Mouse (Mus musculus) lung, embryonic 15.5 days (tissue): ENCODE results near the gene Gm7029. TPM values are rescaled to one million over a fixed set of nuclear protein-coding genes. Genes with fewer than 3 reads are reported as not detected.
A peak's percentile ranks its signal among the peaks of the same experiment; 100 is the strongest.

Source experiments
- ATAC-seq: fragments of 200-750 bp; cut with Nextera tagmentation; 2 replicates; pipeline ENCODE4 v1.8.0; 2017; ENCODE audit warnings: moderate number of reproducible peaks, borderline replicate concordance; ENCODE audit not compliant: low FRiP score, low TSS enrichment; ENCODE audit errors: extremely low read depth
- H3K27ac ChIP-seq: fragments of 300-500 bp; sonication (generic); 2 replicates; pipeline ENCODE4 v1.5.1; 2015; ENCODE audit warnings: moderate library complexity, mild to moderate bottlenecking, inconsistent platforms
- H3K27me3 ChIP-seq: fragments of 300-500 bp; sonication (generic); 2 replicates; pipeline ENCODE4 v1.6.1; 2015; ENCODE audit warnings: inconsistent platforms
- H3K36me3 ChIP-seq: fragments of 300-500 bp; sonication (generic); 2 replicates; pipeline ENCODE4 v1.6.1; 2015; ENCODE audit warnings: inconsistent platforms
- H3K4me1 ChIP-seq: fragments of 300-500 bp; sonication (generic); 2 replicates; pipeline ENCODE4 v1.6.1; 2015; ENCODE audit warnings: inconsistent platforms
- H3K4me2 ChIP-seq: fragments of 300-500 bp; sonication (generic); 2 replicates; pipeline ENCODE4 v1.6.1; 2015; ENCODE audit warnings: inconsistent platforms, mild to moderate bottlenecking, moderate library complexity
- H3K4me3 ChIP-seq: fragments of 300-500 bp; sonication (generic); 2 replicates; pipeline ENCODE4 v1.5.1; 2015; ENCODE audit warnings: mild to moderate bottlenecking, inconsistent platforms
- H3K9ac ChIP-seq: fragments of 300-500 bp; sonication (generic); 2 replicates; pipeline ENCODE4 v1.6.1; 2015; ENCODE audit warnings: inconsistent platforms
- H3K9me3 ChIP-seq: fragments of 300-500 bp; sonication (generic); 2 replicates; pipeline ENCODE4 v1.6.1; 2016; ENCODE audit warnings: inconsistent platforms
- whole genome bisulfite sequencing: fragments of 180-500 bp; shearing (Covaris S2); methylation state at CpG from one replicate; pipeline ENCODE4 v1.1.7; 2015; 5-methylcytosine and 5-hydroxymethylcytosine counted together
- microRNA-seq: library from miRNA; unstranded; fragments of <30 nt; microRNA quantifications from one replicate; pipeline ENCODE4, GENCODE M21; 2016
- polyA plus RNA-seq: library from polyadenylated mRNA; unstranded; fragments of >200 nt; fragmentation: Nextera tagmentation; extraction: Ambion mirVana; gene quantifications from 2 replicates; pipeline ENCODE4 v1.2.1, GENCODE M21; 2015

The Gm7029 gene
- polyA plus RNA-seq, 1 experiment from 2014 or later, result not detected

DNA sequence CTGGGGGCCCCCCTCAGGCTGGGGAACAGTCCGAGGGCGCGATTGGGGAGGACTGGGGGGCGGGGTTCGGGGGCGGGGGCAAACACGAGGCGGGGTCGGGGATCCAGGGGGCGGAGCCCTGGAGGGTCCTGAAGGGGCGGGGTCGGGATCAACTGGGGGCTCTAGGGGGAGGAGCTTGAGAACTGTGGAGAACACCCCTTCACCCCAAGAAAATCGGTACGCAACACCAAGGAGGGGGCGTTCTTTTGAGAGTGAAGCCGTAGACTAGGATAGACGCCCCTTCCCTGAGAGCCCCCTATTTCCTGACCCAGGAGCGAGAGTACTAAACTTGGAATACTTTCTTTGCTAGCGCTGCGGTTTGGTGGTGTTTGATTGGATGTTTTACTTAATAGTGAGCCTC lies 42.7 kb downstream of the Gm7029 start:
- ATAC-seq, result peak; percentile 4; the same call in 1 of the 2 replicates
- H3K4me1 ChIP-seq, result peaks cover 54% of the 10 kb centered on the region
- H3K9ac ChIP-seq, result peak overlapping the region; percentile 57
- H3K4me2 ChIP-seq, result peak overlapping the region; percentile 73
- no peaks in the 10 kb centered on the region for H3K9me3 ChIP-seq
- H3K36me3 ChIP-seq, result peaks cover 43% of the 10 kb centered on the region
- 1% methylated on average over 11 of the region's 20 CpGs for WGBS
- no peaks in the 10 kb centered on the region for H3K27me3 ChIP-seq
- peak overlapping the region; percentile 58 for H3K4me3 ChIP-seq
- peak overlapping the region; percentile 87 for H3K27ac ChIP-seq

- no peak overlapping the region for H3K27ac ChIP-seq
- H3K4me3 ChIP-seq, result peak overlapping the region; percentile 58
- H3K27me3 ChIP-seq, result no peaks in the 10 kb centered on the region
- no peaks in the 10 kb centered on the region for H3K9me3 ChIP-seq
- no peak for ATAC-seq
- H3K4me1 ChIP-seq, result peaks cover 50% of the 10 kb centered on the region
- peak overlapping the region; percentile 57 for H3K9ac ChIP-seq
- WGBS, result 66% methylated on average over 31 of the region's 31 CpGs
- peak overlapping the region; percentile 73 for H3K4me2 ChIP-seq
- peaks cover 36% of the 10 kb centered on the region for H3K36me3 ChIP-seq
Measured at GRCm38 (mm10) chr17:33916847-33917655, 43.4 kb downstream of the Gm7029 start.

GRCm38 (mm10) chr17:33917656-33918292 lies 44.1 kb downstream of the Gm7029 start:
- H3K36me3 ChIP-seq, result peaks cover 30% of the 10 kb centered on the region
- no peak overlapping the region for H3K27ac ChIP-seq
- no peaks in the 10 kb centered on the region for H3K9me3 ChIP-seq
- WGBS, result 80% methylated on average over 18 of the region's 18 CpGs
- ATAC-seq, result no peak
- H3K4me3 ChIP-seq, result no peak overlapping the region; the same call in 1 of the 2 replicates
- no peak overlapping the region for H3K9ac ChIP-seq
- H3K4me1 ChIP-seq, result peaks cover 50% of the 10 kb centered on the region
- no peaks in the 10 kb centered on the region for H3K27me3 ChIP-seq
- H3K4me2 ChIP-seq, result no peak overlapping the region

DNA sequence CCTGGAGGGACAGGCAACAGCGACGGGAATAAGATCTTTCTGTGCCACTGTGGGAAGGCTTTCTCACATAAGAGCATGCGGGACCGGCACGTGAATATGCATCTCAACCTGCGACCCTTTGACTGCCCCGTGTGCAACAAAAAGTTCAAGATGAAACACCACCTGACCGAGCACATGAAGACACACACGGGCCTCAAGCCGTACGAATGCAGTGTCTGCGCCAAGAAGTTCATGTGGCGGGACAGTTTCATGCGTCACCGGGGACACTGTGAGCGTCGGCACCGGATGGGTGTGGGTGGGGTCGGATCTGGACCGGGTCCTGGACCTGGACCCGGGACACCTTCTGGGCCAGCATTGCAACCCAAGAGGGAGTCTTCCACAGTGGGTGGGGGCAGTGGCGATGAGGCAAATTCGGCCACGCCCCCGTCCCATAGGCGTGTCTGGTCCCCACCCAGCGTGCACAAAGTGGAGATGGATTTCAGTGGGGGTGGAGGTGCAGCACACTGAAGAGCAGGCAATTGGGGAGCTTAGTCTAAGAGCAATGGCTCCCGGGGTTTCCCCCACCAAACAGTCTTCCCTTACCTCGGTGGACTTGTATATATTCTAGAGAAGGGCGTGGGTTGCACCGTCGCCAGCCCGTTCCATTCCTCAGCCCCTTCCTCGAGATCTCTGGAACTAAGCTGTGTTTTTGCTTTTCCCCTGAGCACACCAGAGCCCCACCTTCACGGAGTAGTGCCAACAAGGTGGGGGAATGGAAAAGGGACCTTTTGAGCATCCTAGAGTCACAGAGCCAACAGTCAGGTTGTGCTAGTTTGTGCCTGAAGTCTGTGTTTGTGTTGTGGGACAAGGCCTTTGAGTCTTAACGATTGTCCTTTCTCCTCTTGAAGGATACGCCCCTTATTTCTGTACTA lies 44.9 kb downstream of the Gm7029 start:
- Histone ChIP-seq H3K27ac (peak overlapping the region; percentile 84), H3K36me3 (peaks cover 24% of the 10 kb centered on the region), H3K9ac (peak overlapping the region; percentile 75), H3K4me1 (peaks cover 49% of the 10 kb centered on the region), H3K4me2 (peak overlapping the region; percentile 97), H3K9me3 (no peaks in the 10 kb centered on the region), H3K4me3 (peak overlapping the region; percentile 71), H3K27me3 (no peaks in the 10 kb centered on the region)
- 52% methylated on average over 37 of the region's 37 CpGs for WGBS
- no peak for ATAC-seq

- H3K9me3 ChIP-seq, result no peaks in the 10 kb centered on the region
- peak overlapping the region; percentile 97 for H3K4me2 ChIP-seq
- peaks cover 13% of the 10 kb centered on the region; the same call in 1 of the 2 replicates for H3K36me3 ChIP-seq
- peak overlapping the region; percentile 75 for H3K9ac ChIP-seq
- H3K4me3 ChIP-seq, result peak overlapping the region; percentile 71
- ATAC-seq, result peak; percentile 14
- H3K27me3 ChIP-seq, result no peaks in the 10 kb centered on the region
- peaks cover 44% of the 10 kb centered on the region for H3K4me1 ChIP-seq
- under 1% methylated on average over 51 of the region's 52 CpGs for WGBS
- peak overlapping the region; percentile 84 for H3K27ac ChIP-seq
Measured at GRCm38 (mm10) chr17:33919351-33920281, 46.0 kb downstream of the Gm7029 start.

DNA sequence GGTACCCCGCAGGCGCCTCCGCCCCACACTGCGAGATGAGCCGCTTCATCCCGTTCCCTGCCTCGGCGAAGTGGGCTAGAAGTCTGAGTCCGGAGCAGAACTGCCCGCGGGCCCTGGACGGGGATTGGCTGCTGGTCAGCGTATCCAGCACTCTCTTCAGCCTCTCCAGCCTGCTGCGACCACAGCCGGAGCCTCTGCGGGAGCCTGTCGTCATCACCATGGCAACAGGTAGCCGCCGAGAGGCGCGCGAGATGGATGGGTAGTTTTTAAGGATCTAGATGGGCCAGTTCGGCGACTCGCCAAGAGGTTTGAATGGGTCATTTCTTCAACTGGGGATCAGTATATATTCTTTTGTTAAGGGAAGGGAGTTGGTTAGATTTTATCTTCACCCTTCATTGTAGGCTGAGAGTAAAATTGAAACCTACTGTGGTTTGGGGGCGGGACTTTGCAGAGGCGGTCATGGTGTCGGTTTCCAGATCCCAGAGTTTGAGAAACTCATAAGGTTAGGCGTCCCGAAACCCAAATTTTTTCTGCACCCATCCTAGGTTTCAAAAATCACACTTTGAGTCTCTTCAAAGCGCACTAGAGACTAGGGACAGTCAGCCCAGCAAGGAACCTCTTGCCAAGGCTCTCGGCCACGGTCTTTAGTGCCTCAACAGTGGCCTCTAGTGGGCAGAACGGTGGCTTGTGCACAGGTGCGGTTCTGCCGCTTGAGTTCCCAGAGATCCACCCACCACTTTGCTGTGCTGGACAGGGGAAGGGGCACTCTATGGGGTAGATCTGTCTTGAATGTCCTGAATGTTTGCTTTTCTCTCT lies 46.9 kb downstream of the Gm7029 start:
- peaks cover 36% of the 10 kb centered on the region for H3K4me1 ChIP-seq
- peak overlapping the region; percentile 71 for H3K4me3 ChIP-seq
- WGBS, result under 1% methylated on average over 36 of the region's 36 CpGs
- peak overlapping the region; percentile 97 for H3K4me2 ChIP-seq
- H3K27me3 ChIP-seq, result no peaks in the 10 kb centered on the region
- H3K36me3 ChIP-seq, result peaks cover 13% of the 10 kb centered on the region
- peak overlapping the region; percentile 75 for H3K9ac ChIP-seq
- ATAC-seq, result peak; percentile 27; the same call in 1 of the 2 replicates
- no peaks in the 10 kb centered on the region for H3K9me3 ChIP-seq
- peak overlapping the region; percentile 84 for H3K27ac ChIP-seq

DNA sequence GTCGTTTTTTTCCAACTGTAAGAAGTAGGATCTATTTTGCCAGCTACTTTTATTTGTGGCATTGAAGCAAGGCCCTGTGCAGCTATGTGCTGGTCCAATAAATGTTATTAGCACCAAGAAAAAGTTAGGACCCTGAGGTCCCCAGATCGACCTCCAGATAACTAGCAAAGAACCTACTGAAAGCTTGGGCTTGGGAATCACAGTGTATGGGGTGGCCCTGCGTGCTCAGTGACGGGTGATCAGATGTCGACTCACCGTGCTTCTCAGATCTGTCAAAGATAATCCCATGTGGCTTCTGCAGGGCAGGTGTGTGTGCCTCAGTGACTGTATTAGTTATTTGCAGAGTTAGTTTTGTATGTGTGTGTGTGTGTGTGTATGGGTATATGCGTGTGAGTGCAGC lies 47.7 kb downstream of the Gm7029 start:
- no peak overlapping the region for H3K4me3 ChIP-seq
- no peak for ATAC-seq
- no peak overlapping the region for H3K27ac ChIP-seq
- 80% methylated on average over 7 of the region's 7 CpGs for WGBS
- H3K9ac ChIP-seq, result no peak overlapping the region
- H3K4me2 ChIP-seq, result no peak overlapping the region
- no peaks in the 10 kb centered on the region for H3K9me3 ChIP-seq
- H3K4me1 ChIP-seq, result peaks cover 36% of the 10 kb centered on the region
- no peaks in the 10 kb centered on the region for H3K27me3 ChIP-seq
- peaks cover 20% of the 10 kb centered on the region for H3K36me3 ChIP-seq

Small RNA genes lying within 50 kb of the gene (microRNA-seq; reads per million reads assigned to microRNA genes)
- gene Gm27740, result not detected

Other genes with a start within 250 kb of the Gm7029 start
- 36.6 and 40.6 TPM in 2 replicates for gene Zfp414, start 244.7 kb upstream of the Gm7029 start, polyA plus RNA-seq
- gene Pram1, start 235.8 kb upstream of the Gm7029 start, polyA plus RNA-seq, result 0.97 and 1.1 TPM in 2 replicates
- gene Hnrnpm, start 187.0 kb upstream of the Gm7029 start, polyA plus RNA-seq, result 325 and 344 TPM in 2 replicates
- 58.8 and 60.7 TPM in 2 replicates for gene March2, start 155.2 kb upstream of the Gm7029 start, polyA plus RNA-seq
- 281 and 306 TPM in 2 replicates for gene Rab11b, start 113.3 kb upstream of the Gm7029 start, polyA plus RNA-seq
- 43.7 and 47.0 TPM in 2 replicates for gene Angptl4, start 92.0 kb upstream of the Gm7029 start, polyA plus RNA-seq
- gene Kank3, start 63.3 kb upstream of the Gm7029 start, polyA plus RNA-seq, result 68.0 and 77.8 TPM in 2 replicates
- 885 and 959 TPM in 2 replicates for gene Rps28, start 49.3 kb upstream of the Gm7029 start, polyA plus RNA-seq
- gene Ndufa7, start 49.3 kb upstream of the Gm7029 start, polyA plus RNA-seq, result 425 and 461 TPM in 2 replicates
- 69.4 and 74.0 TPM in 2 replicates for gene Cd320, start 30.7 kb upstream of the Gm7029 start, polyA plus RNA-seq
- gene Kifc1, start 16.8 kb downstream of the Gm7029 start, polyA plus RNA-seq, result 10.1 and 10.6 TPM in 2 replicates
- 0.28 and 0.31 TPM in 2 replicates for gene Platr17, start 31.3 kb downstream of the Gm7029 start, polyA plus RNA-seq
- gene Daxx, start 35.6 kb downstream of the Gm7029 start, polyA plus RNA-seq, result 50.8 and 54.6 TPM in 2 replicates
- gene Tapbp, start 42.1 kb downstream of the Gm7029 start, polyA plus RNA-seq, result 45.3 and 52.6 TPM in 2 replicates
- gene Zbtb22, start 42.1 kb downstream of the Gm7029 start, polyA plus RNA-seq, result 17.8 and 20.6 TPM in 2 replicates
- 47.7 and 57.8 TPM in 2 replicates for gene Rgl2, start 55.7 kb downstream of the Gm7029 start, polyA plus RNA-seq
- 137 and 153 TPM in 2 replicates for gene Pfdn6, start 66.5 kb downstream of the Gm7029 start, polyA plus RNA-seq
- 33.1 and 34.2 TPM in 2 replicates for gene Wdr46, start 66.8 kb downstream of the Gm7029 start, polyA plus RNA-seq
- gene B3galt4, start 77.7 kb downstream of the Gm7029 start, polyA plus RNA-seq, result 3.8 and 4.3 TPM in 2 replicates
- gene Vps52, start 82.0 kb downstream of the Gm7029 start, polyA plus RNA-seq, result 49.3 and 55.4 TPM in 2 replicates
- gene Rps18, start 82.2 kb downstream of the Gm7029 start, polyA plus RNA-seq, result 1,650 and 1,822 TPM in 2 replicates
- 49.7 and 69.2 TPM in 2 replicates for gene H2-K1, start 126.5 kb downstream of the Gm7029 start, polyA plus RNA-seq
- 20.9 and 23.2 TPM in 2 replicates for gene Ring1, start 150.8 kb downstream of the Gm7029 start, polyA plus RNA-seq
- 46.1 and 49.1 TPM in 2 replicates for gene H2-Ke6, start 154.2 kb downstream of the Gm7029 start, polyA plus RNA-seq
- 192 and 205 TPM in 2 replicates for gene Slc39a7, start 157.8 kb downstream of the Gm7029 start, polyA plus RNA-seq
- gene Rxrb, start 158.0 kb downstream of the Gm7029 start, polyA plus RNA-seq, result 47.5 and 56.0 TPM in 2 replicates
- gene Col11a2, start 165.6 kb downstream of the Gm7029 start, polyA plus RNA-seq, result 4.1 and 5.0 TPM in 2 replicates
- gene H2-Oa, start 218.5 kb downstream of the Gm7029 start, polyA plus RNA-seq, result 0.44 and 1.0 TPM in 2 replicates
- 12.1 and 13.8 TPM in 2 replicates for gene H2-DMa, start 245.7 kb downstream of the Gm7029 start, polyA plus RNA-seq
- 102 and 106 TPM in 2 replicates for gene Brd2, start 248.8 kb downstream of the Gm7029 start, polyA plus RNA-seq